Mouse (Mus musculus): ENCODE data around the gene Hist1h3f. TPM values are rescaled to one million over a fixed set of nuclear protein-coding genes. Genes with fewer than 3 reads are reported as not detected.
"Not testable (repeated sequence)": the region's sequence is repeated elsewhere in the genome, so short reads cannot be mapped to it uniquely, and the experiment has no call there.

Hist1h3f gene
- polyA plus RNA-seq, 1 experiment from 2014 or later: 3.2 TPM

- no peaks in the 10 kb centered on the region for H3K27me3 ChIP-seq
- peak overlapping the region; percentile 97 for H3K27ac ChIP-seq
- peak overlapping the region; percentile 76 for H3K4me2 ChIP-seq
- peaks cover 28% of the 10 kb centered on the region for H3K4me1 ChIP-seq (replicated peaks)
- peak overlapping the region; percentile 38; the same call in 1 of the 2 replicates for H3K9ac ChIP-seq (replicated peaks)
- no peaks in the 10 kb centered on the region for H3K36me3 ChIP-seq
- H3K9me3 ChIP-seq: no peaks in the 10 kb centered on the region
- no peak for ATAC-seq (ENCODE audit: insufficient number of reproducible peaks, insufficient read depth, low FRiP score, low TSS enrichment, low read depth)
- WGBS: 2% methylated on average over 1 of the region's 1 CpGs
- H3K4me3 ChIP-seq (replicated peaks): peak overlapping the region; percentile 44
Measured at GRCm38 (mm10) chr13:23586940-23587225, 43.0 kb downstream of the Hist1h3f start.

DNA sequence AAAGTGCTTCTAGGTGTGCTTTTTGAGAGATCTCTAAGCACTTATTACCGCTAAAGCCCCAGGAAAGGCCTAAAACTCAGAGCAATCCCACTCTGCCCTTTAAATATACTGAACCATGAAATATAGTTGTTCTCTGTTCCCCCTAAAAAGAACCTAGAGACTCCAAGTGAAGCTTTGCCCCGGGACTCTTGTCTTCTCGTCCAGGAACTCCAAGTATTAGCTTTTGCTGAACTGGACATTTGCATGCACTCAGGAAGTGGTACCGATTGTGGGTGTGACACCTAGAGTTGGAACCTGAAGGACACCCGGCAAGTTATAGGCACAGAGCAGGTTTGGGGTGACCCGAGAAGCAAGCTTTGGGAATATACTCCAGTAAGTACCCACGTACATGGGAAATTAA, 47.4 kb downstream of the Hist1h3f start:
- Histone ChIP-seq H3K9me3 (no peaks in the 10 kb centered on the region), H3K9ac (replicated peaks) (no peak overlapping the region), H3K4me2 (no peak overlapping the region), H3K27me3 (no peaks in the 10 kb centered on the region), H3K4me1 (replicated peaks) (peaks cover 9% of the 10 kb centered on the region; the same call in 1 of the 2 replicates), H3K36me3 (no peaks in the 10 kb centered on the region), H3K27ac (no peak overlapping the region), H3K4me3 (replicated peaks) (no peak overlapping the region)
- no peak for ATAC-seq (ENCODE audit: insufficient number of reproducible peaks, insufficient read depth, low FRiP score, low TSS enrichment, low read depth)
- 95% methylated on average over 7 of the region's 7 CpGs for WGBS

DNA sequence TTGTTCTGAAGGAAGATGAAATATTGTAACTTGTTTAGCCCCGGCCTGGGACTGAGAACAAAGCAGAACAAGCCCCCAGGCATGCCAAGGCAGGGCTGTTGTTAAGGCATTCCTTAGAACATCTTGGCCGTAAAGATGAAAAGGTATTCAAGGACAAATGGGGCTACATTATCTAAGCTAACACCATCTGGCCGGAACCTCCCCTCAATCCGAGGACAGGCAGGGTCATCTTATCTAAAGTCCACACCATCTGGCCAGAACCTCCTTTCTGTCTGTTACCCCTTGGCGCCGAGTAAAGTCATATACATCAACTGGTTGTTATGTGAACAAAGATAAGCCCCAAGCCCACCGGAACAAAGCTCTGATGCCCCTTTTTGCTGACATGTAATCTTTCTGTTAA, 48.0 kb downstream of the Hist1h3f start:
- H3K4me3 ChIP-seq (replicated peaks); H3K9ac ChIP-seq (replicated peaks); H3K4me2 ChIP-seq; ATAC-seq (ENCODE audit: insufficient number of reproducible peaks, insufficient read depth, low FRiP score, low TSS enrichment, low read depth); H3K36me3 ChIP-seq; H3K4me1 ChIP-seq (replicated peaks); H3K9me3 ChIP-seq; H3K27ac ChIP-seq; H3K27me3 ChIP-seq: not testable (repeated sequence)
- WGBS: 88% methylated on average over 7 of the region's 7 CpGs

DNA sequence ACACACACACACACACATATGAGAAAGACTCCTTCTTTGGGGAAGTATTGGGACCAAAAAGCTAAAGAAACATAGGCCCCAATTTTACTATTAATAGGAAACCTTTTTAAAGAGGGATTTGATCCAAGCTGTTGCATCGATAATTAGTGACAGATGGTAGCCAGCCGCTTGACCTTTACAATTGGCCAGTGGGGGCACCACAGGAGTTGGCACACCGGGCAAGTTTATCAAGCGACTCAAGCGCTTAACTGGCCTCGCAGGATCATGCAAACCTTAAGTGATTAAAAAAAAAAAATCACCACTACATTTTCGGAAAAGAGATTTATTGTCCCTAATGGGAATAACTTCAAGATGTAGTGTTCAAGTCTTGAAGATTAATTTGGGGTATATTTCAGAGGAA, 48.8 kb downstream of the Hist1h3f start:
- no peak overlapping the region for H3K4me3 ChIP-seq (replicated peaks)
- H3K27ac ChIP-seq: peak overlapping the region; percentile 71; the same call in 1 of the 2 replicates
- peaks cover 5% of the 10 kb centered on the region; the same call in 1 of the 2 replicates for H3K4me1 ChIP-seq (replicated peaks)
- H3K4me2 ChIP-seq: no peak overlapping the region
- no peaks in the 10 kb centered on the region for H3K9me3 ChIP-seq
- ATAC-seq (ENCODE audit: insufficient number of reproducible peaks, insufficient read depth, low FRiP score, low TSS enrichment, low read depth): no peak
- WGBS: 57% methylated on average over 7 of the region's 7 CpGs
- H3K9ac ChIP-seq (replicated peaks): no peak overlapping the region
- H3K36me3 ChIP-seq: no peaks in the 10 kb centered on the region
- no peaks in the 10 kb centered on the region for H3K27me3 ChIP-seq

DNA sequence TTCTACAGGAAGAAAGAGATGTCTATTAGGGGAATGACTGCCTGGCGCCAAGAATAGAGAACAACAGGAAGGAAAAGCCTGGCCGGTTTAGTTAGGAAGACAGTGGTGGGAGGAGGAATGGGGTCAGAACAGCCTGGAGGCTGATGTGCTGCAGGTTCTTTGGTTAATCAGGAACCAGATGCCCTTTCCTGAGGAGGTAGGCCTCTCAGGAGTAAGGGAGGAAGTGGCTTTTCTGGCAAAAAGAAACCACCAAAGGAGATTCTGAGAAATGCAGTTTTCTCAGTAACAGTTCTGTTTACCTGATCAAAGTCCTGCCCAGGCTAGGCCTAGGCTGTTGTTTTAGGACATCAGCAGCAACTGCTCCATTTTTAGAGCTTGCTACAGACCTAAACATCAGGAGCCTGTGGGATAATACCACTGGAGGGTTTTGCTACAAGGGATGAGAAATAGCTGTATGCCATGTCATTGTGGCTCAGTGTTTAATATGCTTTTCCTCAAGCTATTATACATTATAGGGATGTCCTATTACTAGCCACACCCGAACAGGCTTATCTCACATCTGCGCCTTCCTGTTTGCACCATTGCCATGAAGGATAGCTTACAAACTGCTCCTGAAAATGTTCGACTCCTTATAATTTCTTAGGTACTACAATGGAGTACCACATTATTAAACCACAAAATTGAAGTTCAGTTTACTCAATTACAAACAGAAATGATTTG, 49.4 kb downstream of the Hist1h3f start:
- no peaks in the 10 kb centered on the region for H3K9me3 ChIP-seq
- WGBS: 66% methylated on average over 5 of the region's 5 CpGs
- no peak overlapping the region for H3K4me2 ChIP-seq
- no peak overlapping the region for H3K9ac ChIP-seq (replicated peaks)
- no peak overlapping the region for H3K4me3 ChIP-seq (replicated peaks)
- peaks cover 5% of the 10 kb centered on the region; the same call in 1 of the 2 replicates for H3K4me1 ChIP-seq (replicated peaks)
- no peaks in the 10 kb centered on the region for H3K36me3 ChIP-seq
- no peak for ATAC-seq (ENCODE audit: insufficient number of reproducible peaks, insufficient read depth, low FRiP score, low TSS enrichment, low read depth)
- H3K27ac ChIP-seq: peak overlapping the region; percentile 71
- no peaks in the 10 kb centered on the region for H3K27me3 ChIP-seq

Small RNAs within 50 kb of the gene (microRNA-seq; reads per million reads assigned to microRNA genes)
- gene Gm44297 (not detected), gene Gm44359 (not detected), gene Gm44394 (not detected), gene n-TStga1 (2.1 reads per million)

Other genes starting within 250 kb of the Hist1h3f start
- gene Zfp322a, start 174.8 kb upstream of the Hist1h3f start, polyA plus RNA-seq (2016; fragmentation: Nextera tagmentation; extraction: Ambion mirVana): 70.7 and 75.5 TPM in 2 replicates
- 14.4 and 15.2 TPM in 2 replicates for gene Abt1, start 120.2 kb upstream of the Hist1h3f start, polyA plus RNA-seq (2016; fragmentation: Nextera tagmentation; extraction: Ambion mirVana)
- gene Btn1a1, start 78.2 kb upstream of the Hist1h3f start, polyA plus RNA-seq (2016; fragmentation: Nextera tagmentation; extraction: Ambion mirVana): 0.10 and 0.12 TPM in 2 replicates
- 1.8 and 1.9 TPM in 2 replicates for gene Btn2a2, start 55.2 kb upstream of the Hist1h3f start, polyA plus RNA-seq (2016; fragmentation: Nextera tagmentation; extraction: Ambion mirVana)
- 6.0 and 9.0 TPM in 2 replicates for gene Hist1h4h, start 13.0 kb upstream of the Hist1h3f start, polyA plus RNA-seq (2016; fragmentation: Nextera tagmentation; extraction: Ambion mirVana)
- 9.8 and 16.3 TPM in 2 replicates for gene Hist1h2af, start 10.1 kb upstream of the Hist1h3f start, polyA plus RNA-seq (2016; fragmentation: Nextera tagmentation; extraction: Ambion mirVana)
- 10.5 and 17.3 TPM in 2 replicates for gene Hist1h3g, start 8.6 kb upstream of the Hist1h3f start, polyA plus RNA-seq (2016; fragmentation: Nextera tagmentation; extraction: Ambion mirVana)
- gene Hist1h2bh, start 660 bp upstream of the Hist1h3f start, polyA plus RNA-seq (2016; fragmentation: Nextera tagmentation; extraction: Ambion mirVana): 1.4 TPM in 2 replicates
- 2.7 and 3.6 TPM in 2 replicates for gene Hist1h4f, start 7.6 kb downstream of the Hist1h3f start, polyA plus RNA-seq (2016; fragmentation: Nextera tagmentation; extraction: Ambion mirVana)
- gene Hist1h1d, start 9.2 kb downstream of the Hist1h3f start, polyA plus RNA-seq (2016; fragmentation: Nextera tagmentation; extraction: Ambion mirVana): 0.58 and 0.80 TPM in 2 replicates
- gene Hist1h3e, start 18.3 kb downstream of the Hist1h3f start, polyA plus RNA-seq (2016; fragmentation: Nextera tagmentation; extraction: Ambion mirVana): 11.1 and 12.8 TPM in 2 replicates
- gene Hist1h2ae, start 27.2 kb downstream of the Hist1h3f start, polyA plus RNA-seq (2016; fragmentation: Nextera tagmentation; extraction: Ambion mirVana): 153 and 213 TPM in 2 replicates
- 16.5 and 25.4 TPM in 2 replicates for gene Hist1h2bg, start 27.3 kb downstream of the Hist1h3f start, polyA plus RNA-seq (2016; fragmentation: Nextera tagmentation; extraction: Ambion mirVana)
- gene Hist1h2bf, start 30.1 kb downstream of the Hist1h3f start, polyA plus RNA-seq (2016; fragmentation: Nextera tagmentation; extraction: Ambion mirVana): 12.5 and 21.2 TPM in 2 replicates
- 1.9 and 2.7 TPM in 2 replicates for gene Hist1h2ad, start 30.3 kb downstream of the Hist1h3f start, polyA plus RNA-seq (2016; fragmentation: Nextera tagmentation; extraction: Ambion mirVana)
- gene Hist1h3d, start 31.7 kb downstream of the Hist1h3f start, polyA plus RNA-seq (2016; fragmentation: Nextera tagmentation; extraction: Ambion mirVana): 9.5 and 11.3 TPM in 2 replicates
- 139 and 158 TPM in 2 replicates for gene Hist1h4d, start 37.5 kb downstream of the Hist1h3f start, polyA plus RNA-seq (2016; fragmentation: Nextera tagmentation; extraction: Ambion mirVana)
- 2.2 and 3.7 TPM in 2 replicates for gene Hist1h2be, start 77.1 kb downstream of the Hist1h3f start, polyA plus RNA-seq (2016; fragmentation: Nextera tagmentation; extraction: Ambion mirVana)
- 24.6 and 30.8 TPM in 2 replicates for gene Hist1h1e, start 78.5 kb downstream of the Hist1h3f start, polyA plus RNA-seq (2016; fragmentation: Nextera tagmentation; extraction: Ambion mirVana)
- 1.1 and 1.3 TPM in 2 replicates for gene Hist1h2ac, start 139.9 kb downstream of the Hist1h3f start, polyA plus RNA-seq (2016; fragmentation: Nextera tagmentation; extraction: Ambion mirVana)
- gene Hist1h2bc, start 140.1 kb downstream of the Hist1h3f start, polyA plus RNA-seq (2016; fragmentation: Nextera tagmentation; extraction: Ambion mirVana): 29.3 and 33.7 TPM in 2 replicates
- not detected in 2 replicates for gene Hist1h1t, start 151.8 kb downstream of the Hist1h3f start, polyA plus RNA-seq (2016; fragmentation: Nextera tagmentation; extraction: Ambion mirVana)
- gene Hist1h4c, start 154.4 kb downstream of the Hist1h3f start, polyA plus RNA-seq (2016; fragmentation: Nextera tagmentation; extraction: Ambion mirVana): 13.4 and 18.4 TPM in 2 replicates
- 3.8 and 4.2 TPM in 2 replicates for gene Hfe, start 166.8 kb downstream of the Hist1h3f start, polyA plus RNA-seq (2016; fragmentation: Nextera tagmentation; extraction: Ambion mirVana)
- 20.1 and 21.4 TPM in 2 replicates for gene Hist1h1c, start 194.8 kb downstream of the Hist1h3f start, polyA plus RNA-seq (2016; fragmentation: Nextera tagmentation; extraction: Ambion mirVana)
- gene Hist1h3c, start 201.6 kb downstream of the Hist1h3f start, polyA plus RNA-seq (2016; fragmentation: Nextera tagmentation; extraction: Ambion mirVana): 20.7 and 22.1 TPM in 2 replicates
- gene Hist1h2bb, start 202.7 kb downstream of the Hist1h3f start, polyA plus RNA-seq (2016; fragmentation: Nextera tagmentation; extraction: Ambion mirVana): 6.3 and 6.7 TPM in 2 replicates
- 77.8 and 92.9 TPM in 2 replicates for gene Hist1h2ab, start 207.1 kb downstream of the Hist1h3f start, polyA plus RNA-seq (2016; fragmentation: Nextera tagmentation; extraction: Ambion mirVana)
- gene Hist1h3b, start 208.2 kb downstream of the Hist1h3f start, polyA plus RNA-seq (2016; fragmentation: Nextera tagmentation; extraction: Ambion mirVana): 17.7 and 30.1 TPM in 2 replicates
- gene Hist1h4b, start 213.0 kb downstream of the Hist1h3f start, polyA plus RNA-seq (2016; fragmentation: Nextera tagmentation; extraction: Ambion mirVana): 9.1 and 10.7 TPM in 2 replicates
- 1.2 and 1.4 TPM in 2 replicates for gene Hist1h4a, start 217.2 kb downstream of the Hist1h3f start, polyA plus RNA-seq (2016; fragmentation: Nextera tagmentation; extraction: Ambion mirVana)
- gene Hist1h3a, start 218.3 kb downstream of the Hist1h3f start, polyA plus RNA-seq (2016; fragmentation: Nextera tagmentation; extraction: Ambion mirVana): 11.9 and 12.8 TPM in 2 replicates
- gene Hist1h1a, start 219.6 kb downstream of the Hist1h3f start, polyA plus RNA-seq (2016; fragmentation: Nextera tagmentation; extraction: Ambion mirVana): 6.3 and 7.4 TPM in 2 replicates
- 0.16 TPM in 1 of 2 replicates, not detected in the other for gene Trim38, start 225.9 kb downstream of the Hist1h3f start, polyA plus RNA-seq (2016; fragmentation: Nextera tagmentation; extraction: Ambion mirVana)

Measured in limb, embryonic 12.5 days (tissue).